Mouse (Mus musculus) olfactory bulb, adult 2 months (tissue): ENCODE results near the gene Pi4k2a.

Experiments used
- CTCF ChIP-seq: fragments of 200-500 bp; IDR thresholded peaks from 2 replicates; pipeline ENCODE4 v1.5.1; 2012; ENCODE audit warnings: low read depth, mild to moderate bottlenecking, low read length, moderate library complexity; ENCODE audit not compliant: insufficient read depth
- POLR2A ChIP-seq: fragments of 200-500 bp; IDR thresholded peaks from 2 replicates; pipeline ENCODE4 v1.6.1; 2012; ENCODE audit warnings: mild to moderate bottlenecking, low read depth, low read length, moderate library complexity; ENCODE audit not compliant: insufficient read depth

- TF ChIP-seq CTCF (no peak), POLR2A (no peak)
These were observed 18.2 kb upstream of the Pi4k2a start for GRCm38 (mm10) chr19:42071886-42072608.
